Mouse (Mus musculus): ENCODE measurements around the gene Olfr968. TPM values are rescaled to one million over a fixed set of nuclear protein-coding genes. Genes with fewer than 3 reads are reported as not detected.

The Olfr968 gene
- polyA plus RNA-seq (2015; fragmentation: Nextera tagmentation; extraction: Ambion mirVana), result not detected in 2 replicates

GRCm38 (mm10) chr9:39783153-39783552, at the start of gene Olfr968:
Olfr968 (minus strand) TSS chr9:39783253.
- H3K4me2 ChIP-seq (ENCODE audit: low read length), result no peak within 1 kb of the TSS
- H3K9me3 ChIP-seq (replicated peaks; ENCODE audit: low read length), result no peaks in the 10 kb centered on the region
- 72% methylated on average over 1 of the region's 1 CpGs for WGBS
- no peak within 1 kb of the TSS for H3K9ac ChIP-seq (ENCODE audit: low read depth, low read length)
- no peak for TF ChIP-seq CTCF (IDR thresholded peaks at IDR 0.05; ENCODE audit: low read depth)
- no peaks in the 10 kb centered on the region for H3K36me3 ChIP-seq (ENCODE audit: insufficient read depth, low read length)
- no peak for DNase-seq (ENCODE audit: low spot score)
- no peak for ATAC-seq (replicated peaks; ENCODE audit: low FRiP score, low read depth)
- no peak within 1 kb of the TSS for H3K4me3 ChIP-seq (replicated peaks; ENCODE audit: low read depth, low read length)
- H3K27ac ChIP-seq, result no peak within 1 kb of the TSS
- H3K4me1 ChIP-seq (replicated peaks; ENCODE audit: insufficient read depth, low read length), result no peaks in the 10 kb centered on the region
- no peaks in the 10 kb centered on the region for H3K27me3 ChIP-seq (ENCODE audit: insufficient read depth, low read length)

- 73% methylated on average over 4 of the region's 4 CpGs for WGBS
- no peaks in the 10 kb centered on the region for H3K4me1 ChIP-seq (replicated peaks; ENCODE audit: insufficient read depth, low read length)
- DNase-seq (ENCODE audit: low spot score) (no peak), ATAC-seq (replicated peaks; ENCODE audit: low FRiP score, low read depth) (no peak)
- no peaks in the 10 kb centered on the region for H3K27me3 ChIP-seq (ENCODE audit: insufficient read depth, low read length)
- H3K36me3 ChIP-seq (ENCODE audit: insufficient read depth, low read length), result no peaks in the 10 kb centered on the region
- H3K9me3 ChIP-seq (replicated peaks; ENCODE audit: low read length), result no peaks in the 10 kb centered on the region
- no peak within 1 kb of the TSS for H3K4me2 ChIP-seq (ENCODE audit: low read length)
- no peak within 1 kb of the TSS for H3K4me3 ChIP-seq (replicated peaks; ENCODE audit: low read depth, low read length)
- TF ChIP-seq CTCF (IDR thresholded peaks at IDR 0.05; ENCODE audit: low read depth), result no peak
- H3K9ac ChIP-seq (ENCODE audit: low read depth, low read length), result no peak within 1 kb of the TSS
- no peak within 1 kb of the TSS for H3K27ac ChIP-seq
These were observed 25.5 kb upstream of the Olfr968 start, which contains the start of gene Olfr970 for GRCm38 (mm10) chr9:39808560-39808959. Olfr970 (plus strand) TSS chr9:39808860.

DNA sequence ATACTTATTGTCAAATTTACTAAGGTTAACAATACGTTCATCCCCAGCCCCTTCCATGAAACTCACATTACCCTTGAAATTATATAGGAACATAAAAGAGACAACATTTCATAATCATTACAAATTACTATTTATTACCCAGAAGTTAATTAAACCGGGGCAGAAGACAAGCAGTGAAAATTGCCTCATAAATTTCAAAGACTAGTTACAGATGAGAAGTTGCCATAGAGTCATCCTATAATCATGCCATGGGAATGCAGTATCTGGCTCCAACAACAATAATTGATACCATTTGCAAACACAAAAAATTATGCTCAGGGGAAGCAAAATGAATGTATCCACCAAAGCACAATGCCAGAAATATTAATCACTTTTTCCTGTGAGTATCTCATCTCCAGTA, 7.5 kb upstream of the Olfr968 start, which contains the start of gene Olfr969:
Gene Olfr969 (plus strand): TSS at position 388 of the 400 bp plus-strand sequence.
- 59% methylated on average over 2 of the region's 2 CpGs for WGBS

GRCm38 (mm10) chr9:39746428-39746827, 36.6 kb downstream of the Olfr968 start:
- no peaks in the 10 kb centered on the region for H3K27me3 ChIP-seq (ENCODE audit: insufficient read depth, low read length)
- H3K9ac ChIP-seq (ENCODE audit: low read depth, low read length), result no peak overlapping the region
- DNase-seq (ENCODE audit: low spot score) (no peak), ATAC-seq (replicated peaks; ENCODE audit: low FRiP score, low read depth) (no peak)
- H3K9me3 ChIP-seq (replicated peaks; ENCODE audit: low read length), result no peaks in the 10 kb centered on the region
- no peak overlapping the region for H3K4me3 ChIP-seq (replicated peaks; ENCODE audit: low read depth, low read length)
- no peak for TF ChIP-seq CTCF (IDR thresholded peaks at IDR 0.05; ENCODE audit: low read depth)
- no peaks in the 10 kb centered on the region for H3K4me1 ChIP-seq (replicated peaks; ENCODE audit: insufficient read depth, low read length)
- WGBS, result 89% methylated on average over 1 of the region's 1 CpGs
- no peak overlapping the region for H3K27ac ChIP-seq
- H3K4me2 ChIP-seq (ENCODE audit: low read length), result no peak overlapping the region
- no peaks in the 10 kb centered on the region for H3K36me3 ChIP-seq (ENCODE audit: insufficient read depth, low read length)

More for the DNA sequence above, 7.5 kb upstream of the Olfr968 start, which contains the start of gene Olfr969:
- no peaks in the 10 kb centered on the region for H3K36me3 ChIP-seq (ENCODE audit: insufficient read depth, low read length)
- DNase-seq (ENCODE audit: low spot score), result no peak
- no peak within 1 kb of the TSS for H3K27ac ChIP-seq
- no peak for TF ChIP-seq CTCF (IDR thresholded peaks at IDR 0.05; ENCODE audit: low read depth)
- H3K9ac ChIP-seq (ENCODE audit: low read depth, low read length), result no peak within 1 kb of the TSS
- H3K4me2 ChIP-seq (ENCODE audit: low read length), result no peak within 1 kb of the TSS
- H3K4me3 ChIP-seq (replicated peaks; ENCODE audit: low read depth, low read length), result no peak within 1 kb of the TSS
- no peaks in the 10 kb centered on the region for H3K4me1 ChIP-seq (replicated peaks; ENCODE audit: insufficient read depth, low read length)
- H3K9me3 ChIP-seq (replicated peaks; ENCODE audit: low read length), result no peaks in the 10 kb centered on the region
- ATAC-seq (replicated peaks; ENCODE audit: low FRiP score, low read depth), result no peak
- no peaks in the 10 kb centered on the region for H3K27me3 ChIP-seq (ENCODE audit: insufficient read depth, low read length)

- Histone ChIP-seq H3K27ac (no peak within 1 kb of the TSS), H3K36me3 (ENCODE audit: insufficient read depth, low read length) (no peaks in the 10 kb centered on the region), H3K9ac (ENCODE audit: low read depth, low read length) (no peak within 1 kb of the TSS), H3K4me3 (replicated peaks; ENCODE audit: low read depth, low read length) (no peak within 1 kb of the TSS), H3K27me3 (ENCODE audit: insufficient read depth, low read length) (no peaks in the 10 kb centered on the region), H3K4me1 (replicated peaks; ENCODE audit: insufficient read depth, low read length) (no peaks in the 10 kb centered on the region), H3K9me3 (replicated peaks; ENCODE audit: low read length) (no peaks in the 10 kb centered on the region), H3K4me2 (ENCODE audit: low read length) (no peak within 1 kb of the TSS)
- ATAC-seq (replicated peaks; ENCODE audit: low FRiP score, low read depth) (no peak), DNase-seq (ENCODE audit: low spot score) (no peak)
- no peak for TF ChIP-seq CTCF (IDR thresholded peaks at IDR 0.05; ENCODE audit: low read depth)
These were observed 37.1 kb downstream of the Olfr968 start, which contains the start of gene Olfr967 for GRCm38 (mm10) chr9:39745949-39746348. Olfr967 (plus strand) TSS chr9:39746249.

DNA sequence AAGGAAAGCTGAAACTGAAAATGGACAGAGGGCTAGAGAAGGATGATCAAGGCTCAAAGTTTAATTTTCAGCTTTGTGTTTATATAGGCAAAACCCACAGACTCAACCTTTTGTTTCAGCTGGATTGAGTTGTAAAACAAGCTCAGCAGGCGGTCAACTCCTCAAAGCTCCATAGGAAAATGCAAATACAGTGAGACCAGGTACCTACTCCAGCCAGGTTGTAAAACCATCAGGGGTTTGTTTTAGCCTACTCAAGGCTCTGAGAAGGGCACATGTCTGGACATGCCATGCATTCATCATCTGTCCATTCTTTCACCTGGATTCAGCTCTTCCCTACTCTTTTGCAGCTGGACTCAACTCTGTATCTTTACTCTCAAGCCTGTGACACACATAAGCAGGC, 42.3 kb downstream of the Olfr968 start:
- Histone ChIP-seq H3K27ac (no peak overlapping the region), H3K4me2 (ENCODE audit: low read length) (no peak overlapping the region), H3K27me3 (ENCODE audit: insufficient read depth, low read length) (no peaks in the 10 kb centered on the region), H3K9me3 (replicated peaks; ENCODE audit: low read length) (no peaks in the 10 kb centered on the region), H3K36me3 (ENCODE audit: insufficient read depth, low read length) (no peaks in the 10 kb centered on the region), H3K4me3 (replicated peaks; ENCODE audit: low read depth, low read length) (no peak overlapping the region), H3K4me1 (replicated peaks; ENCODE audit: insufficient read depth, low read length) (no peaks in the 10 kb centered on the region), H3K9ac (ENCODE audit: low read depth, low read length) (no peak overlapping the region)
- no peak for TF ChIP-seq CTCF (IDR thresholded peaks at IDR 0.05; ENCODE audit: low read depth)
- ATAC-seq (replicated peaks; ENCODE audit: low FRiP score, low read depth) (no peak), DNase-seq (ENCODE audit: low spot score) (no peak)
- 79% methylated on average over 1 of the region's 1 CpGs for WGBS

DNA sequence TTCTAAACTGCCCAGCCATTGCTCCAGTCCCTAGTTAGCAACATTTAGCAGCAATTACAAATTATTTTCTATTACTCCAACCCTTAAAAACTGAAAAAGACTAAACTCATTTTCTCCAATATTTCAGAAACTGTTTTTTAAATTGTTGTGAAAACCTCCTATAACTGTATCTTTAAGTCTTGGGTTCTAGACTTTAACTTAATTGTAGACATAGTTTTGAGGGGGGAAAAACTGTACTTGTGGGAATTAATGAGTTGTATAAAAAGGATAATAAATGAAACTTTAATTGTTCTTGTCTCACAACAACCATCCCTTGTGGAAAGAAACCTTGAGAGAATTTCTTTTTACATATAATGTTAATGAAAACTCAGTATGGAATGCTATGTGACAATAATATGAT, 52.4 kb downstream of the Olfr968 start, which contains the start of gene Olfr150:
Gene Olfr150 (plus strand): TSS at position 301 of the 400 bp plus-strand sequence.
- no peak within 1 kb of the TSS for H3K4me2 ChIP-seq (ENCODE audit: low read length)
- DNase-seq (ENCODE audit: low spot score), result no peak
- no peaks in the 10 kb centered on the region for H3K27me3 ChIP-seq (ENCODE audit: insufficient read depth, low read length)
- no peak within 1 kb of the TSS for H3K4me3 ChIP-seq (replicated peaks; ENCODE audit: low read depth, low read length)
- no peak within 1 kb of the TSS for H3K27ac ChIP-seq
- no peak for TF ChIP-seq CTCF (IDR thresholded peaks at IDR 0.05; ENCODE audit: low read depth)
- no peaks in the 10 kb centered on the region for H3K36me3 ChIP-seq (ENCODE audit: insufficient read depth, low read length)
- ATAC-seq (replicated peaks; ENCODE audit: low FRiP score, low read depth), result no peak
- no peaks in the 10 kb centered on the region for H3K4me1 ChIP-seq (replicated peaks; ENCODE audit: insufficient read depth, low read length)
- no peaks in the 10 kb centered on the region for H3K9me3 ChIP-seq (replicated peaks; ENCODE audit: low read length)
- H3K9ac ChIP-seq (ENCODE audit: low read depth, low read length), result no peak within 1 kb of the TSS

Other genes with a start within 250 kb of the Olfr968 start
- gene Olfr958, start 229.2 kb downstream of the Olfr968 start, polyA plus RNA-seq (2015; fragmentation: Nextera tagmentation; extraction: Ambion mirVana), result not detected in 2 replicates
- gene Olfr959, start 207.7 kb downstream of the Olfr968 start, polyA plus RNA-seq (2015; fragmentation: Nextera tagmentation; extraction: Ambion mirVana), result not detected in 2 replicates
- gene AW551984, start 178.8 kb downstream of the Olfr968 start, polyA plus RNA-seq (2015; fragmentation: Nextera tagmentation; extraction: Ambion mirVana), result 9.1 and 10.2 TPM in 2 replicates
- gene Olfr148, start 172.6 kb downstream of the Olfr968 start, polyA plus RNA-seq (2015; fragmentation: Nextera tagmentation; extraction: Ambion mirVana), result not detected in 2 replicates
- gene Olfr960, start 161.9 kb downstream of the Olfr968 start, polyA plus RNA-seq (2015; fragmentation: Nextera tagmentation; extraction: Ambion mirVana), result not detected in 2 replicates
- gene Olfr961, start 138.2 kb downstream of the Olfr968 start, polyA plus RNA-seq (2015; fragmentation: Nextera tagmentation; extraction: Ambion mirVana), result not detected in 2 replicates
- gene Olfr963, start 116.0 kb downstream of the Olfr968 start, polyA plus RNA-seq (2015; fragmentation: Nextera tagmentation; extraction: Ambion mirVana), result not detected in 2 replicates
- not detected in 2 replicates for gene Olfr149, start 76.1 kb downstream of the Olfr968 start, polyA plus RNA-seq (2015; fragmentation: Nextera tagmentation; extraction: Ambion mirVana)
- gene Olfr965, start 71.9 kb downstream of the Olfr968 start, polyA plus RNA-seq (2015; fragmentation: Nextera tagmentation; extraction: Ambion mirVana), result not detected in 2 replicates
- gene Olfr150, start 52.3 kb downstream of the Olfr968 start, polyA plus RNA-seq (2015; fragmentation: Nextera tagmentation; extraction: Ambion mirVana), result not detected in 2 replicates
- gene Olfr967, start 37.0 kb downstream of the Olfr968 start, polyA plus RNA-seq (2015; fragmentation: Nextera tagmentation; extraction: Ambion mirVana), result not detected in 2 replicates
- not detected in 2 replicates for gene Olfr969, start 7.7 kb upstream of the Olfr968 start, polyA plus RNA-seq (2015; fragmentation: Nextera tagmentation; extraction: Ambion mirVana)
- gene Olfr970, start 25.6 kb upstream of the Olfr968 start, polyA plus RNA-seq (2015; fragmentation: Nextera tagmentation; extraction: Ambion mirVana), result not detected in 2 replicates
- gene Olfr971, start 53.6 kb upstream of the Olfr968 start, polyA plus RNA-seq (2015; fragmentation: Nextera tagmentation; extraction: Ambion mirVana), result not detected in 2 replicates
- gene Olfr972, start 83.2 kb upstream of the Olfr968 start, polyA plus RNA-seq (2015; fragmentation: Nextera tagmentation; extraction: Ambion mirVana), result not detected in 2 replicates
- not detected in 2 replicates for gene Olfr229, start 124.1 kb upstream of the Olfr968 start, polyA plus RNA-seq (2015; fragmentation: Nextera tagmentation; extraction: Ambion mirVana)
- gene Olfr974, start 154.2 kb upstream of the Olfr968 start, polyA plus RNA-seq (2015; fragmentation: Nextera tagmentation; extraction: Ambion mirVana), result not detected in 2 replicates
- gene Olfr975, start 168.8 kb upstream of the Olfr968 start, polyA plus RNA-seq (2015; fragmentation: Nextera tagmentation; extraction: Ambion mirVana), result not detected in 2 replicates
- gene Olfr976, start 177.9 kb upstream of the Olfr968 start, polyA plus RNA-seq (2015; fragmentation: Nextera tagmentation; extraction: Ambion mirVana), result not detected in 2 replicates
- gene Olfr978, start 208.9 kb upstream of the Olfr968 start, polyA plus RNA-seq (2015; fragmentation: Nextera tagmentation; extraction: Ambion mirVana), result not detected in 2 replicates
- gene Olfr979, start 220.2 kb upstream of the Olfr968 start, polyA plus RNA-seq (2015; fragmentation: Nextera tagmentation; extraction: Ambion mirVana), result not detected in 2 replicates
- not detected in 2 replicates for gene Olfr980, start 226.3 kb upstream of the Olfr968 start, polyA plus RNA-seq (2015; fragmentation: Nextera tagmentation; extraction: Ambion mirVana)
- not detected in 2 replicates for gene Olfr981, start 238.2 kb upstream of the Olfr968 start, polyA plus RNA-seq (2015; fragmentation: Nextera tagmentation; extraction: Ambion mirVana)

All from kidney, postnatal 0 days (tissue).